Mouse (Mus musculus) cerebellum, adult 18-20 months (tissue): ENCODE measurements around the gene Lyl1.

Experiments used
- DNase-seq, 2 experiments: peaks; one replicate each; pipeline ENCODE4 v3.0.0; 2021

Gene Lyl1

DNA sequence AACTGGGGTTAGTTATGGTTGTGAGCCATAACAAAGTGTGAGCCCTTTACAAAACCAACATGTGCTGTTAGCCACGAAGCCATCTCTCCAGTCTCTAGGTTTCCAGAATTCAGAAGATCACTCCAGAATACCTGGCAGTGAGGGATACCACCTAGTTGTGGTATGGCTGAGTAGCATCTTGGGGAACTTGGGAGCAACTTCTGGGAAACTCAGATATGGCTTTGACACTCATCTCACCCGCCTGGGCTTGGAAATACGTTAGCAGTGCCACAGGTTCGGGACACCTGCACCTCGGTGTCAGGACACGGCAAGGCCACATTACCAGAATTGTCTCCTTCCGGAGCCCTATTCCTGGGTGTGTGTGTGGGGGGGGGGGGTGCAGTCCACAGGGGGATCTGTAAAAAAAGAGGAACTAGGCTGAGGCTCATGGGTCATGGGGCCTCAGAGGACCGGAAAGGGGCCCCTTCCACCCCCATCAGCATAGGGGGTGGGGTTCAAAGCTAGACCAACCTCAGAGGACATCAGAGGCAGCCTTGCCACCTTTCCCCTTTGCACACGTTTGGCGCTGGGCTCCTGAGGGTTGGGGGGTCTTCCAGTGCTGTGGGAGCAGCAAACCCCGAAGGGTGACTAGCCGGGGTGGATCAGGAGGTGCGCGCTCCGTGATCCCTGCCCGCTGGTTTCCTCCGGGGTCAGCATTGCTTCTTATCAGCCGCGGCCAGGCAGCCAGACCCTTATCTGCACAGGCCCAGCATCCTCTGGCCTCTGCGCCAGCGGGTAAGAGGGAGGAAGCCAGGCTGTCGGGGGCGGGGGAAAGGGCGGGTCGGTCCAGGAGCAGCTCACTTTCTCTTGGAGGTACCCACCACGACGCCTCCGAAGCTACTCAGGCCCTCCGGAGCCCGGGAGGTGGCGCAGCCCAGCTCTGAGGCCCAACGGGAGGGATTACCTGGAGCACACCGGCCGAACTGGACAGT, at the start of gene Lyl1:
Lyl1 (plus strand) TSS at position 517 of the 971 bp plus-strand sequence.
- no peak for DNase-seq

DNA sequence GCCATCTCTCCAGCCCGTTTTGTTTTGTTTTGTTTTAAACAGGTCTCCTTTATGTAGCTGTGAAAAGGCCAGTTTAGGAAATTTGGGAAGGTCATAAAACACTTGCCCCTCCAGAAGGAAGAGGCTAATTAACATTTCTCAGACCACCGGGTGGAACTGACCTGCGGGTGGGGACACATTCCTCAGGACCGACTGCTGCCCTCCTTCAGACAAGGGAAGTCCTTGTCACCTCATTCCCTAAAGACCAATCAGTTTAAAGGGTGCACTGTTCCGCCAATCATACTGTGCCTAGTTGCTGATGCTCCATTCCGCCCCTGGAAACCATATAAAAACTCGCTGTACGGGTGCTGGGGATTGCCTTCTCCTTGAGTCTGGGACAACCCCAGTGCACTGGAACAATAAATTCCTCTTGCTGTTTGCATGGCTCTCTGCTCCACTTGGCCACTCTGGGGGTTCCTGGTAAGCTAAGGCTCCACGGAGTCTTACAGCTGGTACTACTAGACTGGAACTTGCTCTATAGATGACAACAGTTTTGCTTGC, 48.1 kb upstream of the Lyl1 start:
- DNase-seq = no peak

- DNase-seq = no peak
These were observed 46.7 kb upstream of the Lyl1 start for GRCm38 (mm10) chr8:84654597-84654996.

DNA sequence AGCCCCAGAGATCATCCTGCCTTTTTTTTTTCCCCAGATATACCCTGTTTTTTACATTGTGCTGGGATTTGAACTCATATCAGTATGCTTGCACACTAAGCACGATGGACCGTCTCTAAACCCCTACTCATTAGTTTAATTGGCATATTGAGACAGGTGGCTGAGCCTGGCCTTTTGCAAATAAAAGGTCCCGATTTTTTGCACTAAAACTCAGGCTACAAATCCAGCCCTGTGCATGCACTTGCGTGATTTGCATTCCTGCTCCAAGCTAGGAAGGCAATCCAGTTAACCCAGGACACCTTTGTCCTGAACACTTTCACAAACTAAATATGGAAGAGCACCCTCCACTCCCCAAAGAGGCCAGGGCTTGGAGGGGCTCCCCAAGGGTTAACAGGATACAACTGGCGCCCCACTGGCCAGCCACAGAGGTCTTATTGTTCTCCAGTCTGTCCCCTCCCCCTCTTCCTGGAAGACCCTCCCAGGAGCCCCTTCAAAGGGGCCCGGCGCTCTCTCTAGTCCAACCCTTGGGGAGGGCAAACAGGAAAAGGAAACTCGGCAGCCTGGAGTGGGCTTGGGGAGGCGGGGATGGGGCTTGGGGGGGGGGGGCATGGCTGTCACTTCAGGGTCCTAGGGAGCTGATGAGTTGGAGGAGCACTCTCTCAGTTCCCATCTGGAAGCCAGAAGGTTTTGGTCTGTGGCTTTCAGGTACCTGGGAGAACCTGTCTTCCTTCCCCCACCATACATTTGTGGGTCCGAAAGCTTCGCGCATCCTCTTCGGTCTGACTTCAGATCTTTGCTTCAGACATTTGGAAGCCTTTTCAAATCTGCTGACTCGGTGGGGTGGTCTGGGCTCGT, 45.7 kb upstream of the Lyl1 start:
- DNase-seq = no peak

GRCm38 (mm10) chr8:84656191-84656525, 45.1 kb upstream of the Lyl1 start:
- DNase-seq = no peak

DNA sequence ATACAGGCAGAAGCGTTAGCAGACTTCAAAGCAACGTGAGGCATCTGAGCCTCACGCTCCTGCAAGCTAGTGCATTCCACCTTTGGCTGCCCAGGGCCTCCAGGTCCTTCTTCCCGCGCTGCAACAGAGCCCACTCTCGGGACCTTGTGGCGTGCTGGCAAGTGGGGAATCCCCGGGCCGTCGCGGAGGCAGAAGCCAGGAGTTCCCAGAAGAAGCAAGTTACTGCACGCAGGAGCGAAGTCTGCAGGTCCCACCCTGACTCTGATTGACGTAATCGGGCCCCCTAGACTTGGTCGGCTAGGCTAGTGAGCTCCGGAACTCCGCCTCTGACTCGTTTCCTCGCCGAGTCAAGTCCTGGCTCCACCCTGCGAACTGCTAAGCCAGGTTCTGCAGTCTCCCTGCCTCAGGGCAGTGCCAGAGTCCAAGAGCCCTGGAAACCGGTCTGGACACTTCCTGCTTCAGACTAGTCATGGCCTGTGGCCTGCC, 44.6 kb upstream of the Lyl1 start:
- DNase-seq = peak; percentile 49 to 56

- no peak for DNase-seq
These were observed 44.1 kb upstream of the Lyl1 start for GRCm38 (mm10) chr8:84657203-84657602.

- no peak for DNase-seq
These were observed 43.6 kb upstream of the Lyl1 start for GRCm38 (mm10) chr8:84657680-84658079.

DNA sequence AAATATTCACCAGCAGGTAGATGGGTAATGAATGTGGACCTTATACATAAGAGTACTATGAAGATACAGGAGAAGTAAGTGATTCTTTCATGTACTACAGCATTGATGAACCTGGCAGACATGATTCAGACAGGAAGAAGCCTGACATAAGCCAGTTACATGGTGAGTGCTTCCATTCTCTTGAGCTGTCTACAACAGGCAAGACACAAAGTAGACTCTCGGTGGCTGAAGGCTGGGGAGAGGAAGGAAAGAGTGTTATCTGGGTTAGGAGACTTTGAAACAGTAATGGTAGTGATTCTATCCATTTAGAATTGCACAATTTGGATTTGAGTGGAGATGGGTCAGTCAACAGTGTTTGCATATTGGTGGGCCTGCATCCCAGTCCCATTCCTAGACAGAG, 42.3 kb upstream of the Lyl1 start:
- no peak for DNase-seq

DNA sequence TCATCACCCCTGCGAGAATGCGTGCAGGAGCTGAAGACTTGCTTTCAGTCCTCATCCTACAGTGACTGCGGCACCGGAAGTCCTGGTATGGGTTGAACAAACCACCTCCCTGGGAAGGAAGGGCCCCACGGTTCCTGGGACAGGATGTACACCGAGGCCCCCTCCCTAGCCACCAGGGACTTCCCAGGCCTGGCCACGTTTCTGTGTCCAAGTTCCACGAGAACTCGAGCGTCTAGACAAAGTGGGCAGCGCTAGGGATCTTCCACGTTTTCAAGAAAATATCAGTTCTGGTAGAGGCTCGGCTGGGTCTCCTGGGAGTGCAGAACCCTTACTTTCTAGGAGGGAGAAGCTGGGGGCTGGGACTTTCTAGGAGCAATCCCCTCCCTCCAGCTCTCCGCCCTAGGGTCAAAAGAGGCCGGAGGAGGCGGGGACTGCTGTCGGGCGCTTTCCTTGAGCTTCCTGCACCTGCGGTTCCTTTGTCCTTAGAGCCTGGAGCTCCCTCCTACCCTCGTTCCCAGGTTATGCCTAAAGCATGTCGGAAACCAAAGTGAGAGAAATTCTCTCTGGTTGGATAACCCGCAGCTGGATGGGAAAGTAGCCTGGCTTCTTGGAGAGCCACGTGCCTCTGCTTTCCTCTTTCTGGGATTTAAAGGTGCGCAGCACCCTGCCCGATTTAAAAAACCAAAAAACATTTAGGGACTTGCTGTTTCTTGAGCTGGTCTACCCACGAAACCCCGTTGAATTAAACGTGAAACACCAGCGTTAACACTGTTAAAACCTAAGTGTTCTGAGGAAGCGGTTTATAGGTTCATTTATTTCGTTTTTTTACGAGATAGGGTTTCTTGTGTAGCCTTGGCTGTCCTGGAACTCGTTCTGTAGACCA, 41.1 kb upstream of the Lyl1 start:
- DNase-seq = no peak

GRCm38 (mm10) chr8:84660819-84661457, 40.3 kb upstream of the Lyl1 start:
- no peak for DNase-seq

- peak; percentile 74 to 75 for DNase-seq
These were observed 39.8 kb upstream of the Lyl1 start for GRCm38 (mm10) chr8:84661458-84661871.

GRCm38 (mm10) chr8:84661961-84662571, 39.2 kb upstream of the Lyl1 start:
- DNase-seq = peak; percentile 46 to 60

GRCm38 (mm10) chr8:84662581-84663065, 38.6 kb upstream of the Lyl1 start, which contains the start of gene Ier2:
Ier2 (minus strand) TSS chr8:84662852.
- peak; percentile 93 to 94 for DNase-seq

- DNase-seq = peak; percentile 97
These were observed 37.6 kb upstream of the Lyl1 start for GRCm38 (mm10) chr8:84663483-84664327.

DNA sequence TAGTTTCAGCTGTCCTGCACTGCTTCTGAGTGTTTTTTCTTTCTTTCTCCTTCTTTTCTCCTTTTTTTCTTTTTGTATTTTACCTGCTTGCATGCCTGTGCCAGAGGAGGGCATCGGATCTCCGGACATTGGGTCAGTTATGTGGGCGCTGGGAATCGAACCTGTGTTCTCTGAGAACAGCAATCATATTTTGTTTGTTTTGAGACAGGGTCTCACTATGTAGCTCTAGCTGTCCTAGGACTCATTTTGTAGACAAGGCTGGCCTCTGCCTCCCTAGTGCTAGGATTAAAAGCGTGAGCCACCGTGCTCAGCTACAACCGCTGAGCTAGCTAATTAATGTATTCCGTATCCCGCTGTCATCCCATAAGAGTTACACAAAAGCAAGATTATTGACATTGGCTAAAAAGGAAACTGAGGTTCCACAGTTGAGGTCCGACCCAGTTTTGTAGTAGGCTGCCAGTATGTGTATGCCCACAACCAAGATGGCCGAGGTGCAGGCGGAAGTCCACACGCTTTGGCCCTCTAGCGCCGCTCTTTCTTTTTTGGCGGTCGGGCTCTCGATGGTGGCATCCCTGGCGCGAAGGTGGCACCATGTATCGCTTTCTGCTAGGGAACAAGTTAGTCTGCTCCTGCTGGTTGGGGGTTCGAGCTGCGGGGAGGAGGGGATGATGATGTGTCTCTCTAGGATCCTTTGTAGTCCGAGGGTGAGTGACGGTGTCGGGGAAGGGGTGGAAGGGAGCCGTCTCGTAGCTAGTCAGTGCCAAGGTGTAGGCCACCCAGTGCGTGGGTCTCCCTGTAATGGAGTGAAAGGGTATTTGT, 36.5 kb upstream of the Lyl1 start:
- peak; percentile 84 to 89 for DNase-seq

GRCm38 (mm10) chr8:84665385-84665893, 35.8 kb upstream of the Lyl1 start:
- DNase-seq = no peak

DNA sequence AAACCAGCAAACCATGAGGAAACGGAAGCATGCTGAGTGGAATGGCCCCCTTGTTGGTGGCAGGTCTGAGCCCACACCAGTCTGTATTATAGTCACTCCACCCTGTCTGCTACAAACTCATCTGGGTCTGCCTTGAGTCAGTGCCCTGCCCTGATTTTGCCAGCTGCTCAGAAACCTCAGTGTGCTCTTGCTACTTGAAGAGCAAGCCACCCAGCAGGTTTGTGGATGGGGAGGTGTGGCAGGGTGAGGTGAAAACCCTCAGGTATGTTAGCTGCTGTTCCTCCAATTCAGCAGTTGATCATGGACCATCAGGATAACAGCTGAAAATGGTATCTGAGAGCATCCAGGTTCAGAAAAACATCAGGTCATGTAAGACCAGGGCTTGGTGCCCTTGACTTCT, 33.2 kb upstream of the Lyl1 start:
- DNase-seq = no peak
